Mouse (Mus musculus) liver, embryonic 14.5 days (tissue): ENCODE results near the gene 9130409I23Rik. TPM values are rescaled to one million over a fixed set of nuclear protein-coding genes. Genes with fewer than 3 reads are reported as not detected.

Source experiments
- ATAC-seq: fragments of 200-750 bp; cut with Nextera tagmentation; 2 replicates; pipeline ENCODE4 v1.8.0; 2017; ENCODE audit warnings: moderate number of reproducible peaks, mild to moderate bottlenecking, moderate library complexity; ENCODE audit not compliant: insufficient read depth
- DNase-seq, 3 experiments: peaks; one replicate each; pipeline ENCODE4 v3.0.0-alpha.2; 2012 to 2013; ENCODE audit warnings: low read depth in 3 of 3, low spot score in 3 of 3
- H3K27ac ChIP-seq: fragments of 300-500 bp; sonication (generic); 2 replicates; pipeline ENCODE4 v1.5.1; 2014; ENCODE audit warnings: moderate library complexity, mild to moderate bottlenecking, control low read depth, inconsistent platforms
- H3K27me3 ChIP-seq: fragments of 300-500 bp; sonication (generic); 2 replicates; pipeline ENCODE4 v1.6.1; 2014; ENCODE audit warnings: mild to moderate bottlenecking, low read length, moderate library complexity; ENCODE audit not compliant: control insufficient read depth, insufficient read depth
- H3K36me3 ChIP-seq: fragments of 300-500 bp; sonication (generic); replicated peaks from 2 replicates; pipeline ENCODE4 v1.6.1; 2014; ENCODE audit warnings: low read depth; ENCODE audit not compliant: control insufficient read depth, insufficient read depth
- H3K4me1 ChIP-seq, 2 experiments: fragments of 200-500 bp in 1 of 2; fragments of 300-500 bp in 1 of 2; sonication (generic) in 1 of 2; replicated peaks; 2 replicates each; pipeline ENCODE4 v1.6.1; 2012 to 2014; ENCODE audit warnings: antibody characterized with exemption in 1 of 2, inconsistent platforms in 1 of 2, low read length in 1 of 2; ENCODE audit not compliant: control insufficient read depth in 2 of 2, insufficient read depth in 2 of 2
- H3K4me2 ChIP-seq: fragments of 300-500 bp; sonication (generic); 2 replicates; pipeline ENCODE4 v1.6.1; 2014; ENCODE audit warnings: low read depth, mild to moderate bottlenecking, control low read depth, moderate library complexity
- H3K4me3 ChIP-seq, 2 experiments: fragments of 200-500 bp in 1 of 2; fragments of 300-500 bp in 1 of 2; sonication (generic) in 1 of 2; 2 replicates each; pipeline ENCODE4 v1.5.1; 2012 to 2014; ENCODE audit warnings: low read depth in 2 of 2, low read length in 2 of 2, mild to moderate bottlenecking in 2 of 2, control low read depth in 1 of 2, inconsistent platforms in 1 of 2, moderate library complexity in 1 of 2; ENCODE audit not compliant: insufficient read depth in 1 of 2
- H3K9ac ChIP-seq: fragments of 300-500 bp; sonication (generic); replicated peaks from 2 replicates; pipeline ENCODE4 v1.6.1; 2014; ENCODE audit warnings: mild to moderate bottlenecking, control low read depth, moderate library complexity
- H3K9me3 ChIP-seq: fragments of 300-500 bp; sonication (generic); 2 replicates; pipeline ENCODE4 v1.6.1; 2016; ENCODE audit warnings: low read length, mixed read lengths; ENCODE audit not compliant: control insufficient read depth
- CTCF ChIP-seq: IDR thresholded peaks from 2 replicates; pipeline ENCODE4 v1.5.1; 2016; ENCODE audit warnings: antibody characterized with exemption, low read depth, control low read depth
- EP300 ChIP-seq: IDR thresholded peaks from 2 replicates; pipeline ENCODE4 v1.6.1; 2016; ENCODE audit warnings: antibody characterized with exemption, low read depth
- WGBS: fragments of 180-500 bp; shearing (Covaris S2); extraction: QIAGEN DNeasy Blood & Tissue Kit; methylation state at CpG from one replicate; pipeline ENCODE4 v1.1.7; 2014; ENCODE audit not compliant: insufficient replicate concordance; 5-methylcytosine and 5-hydroxymethylcytosine counted together
- polyA plus RNA-seq, 2 experiments: library from polyadenylated mRNA; depleted of rRNA in 1 of 2; stranded (reverse) in 1 of 2; unstranded in 1 of 2; fragments of >200 nt; fragmentation: Nextera tagmentation in 1 of 2; extraction: Ambion mirVana in 1 of 2; gene quantifications; 2 replicates each; pipeline versions ENCODE4 v1.2.1 to v1.2.3; 2012 to 2014

9130409I23Rik gene
- polyA plus RNA-seq, 2 experiments, result 0.03 TPM; not detected in 1

DNA sequence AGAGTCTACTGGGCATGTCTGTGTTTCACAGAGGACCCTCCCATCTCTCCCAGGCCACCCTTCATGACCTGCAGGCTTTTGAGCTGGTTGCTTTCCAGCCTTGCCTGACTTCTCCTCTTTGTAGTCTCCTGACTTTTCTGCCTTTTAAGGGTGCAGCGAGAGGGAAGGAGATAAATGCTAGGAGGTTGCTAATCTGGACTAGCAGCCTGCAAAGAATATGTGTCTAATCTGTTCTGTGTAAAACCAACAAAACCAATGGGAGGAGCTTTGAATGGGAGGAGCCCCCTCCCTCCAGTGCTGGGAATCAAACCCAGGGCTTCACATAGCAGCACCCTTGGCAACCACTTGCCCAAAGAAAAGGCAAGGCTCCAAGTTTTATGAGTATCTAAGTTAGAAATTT, 17.3 kb downstream of the 9130409I23Rik start:
- DNase-seq (no peak), ATAC-seq (no peak)
- 0 out of 2 replicates have a peak, but pooled peaks have one; percentile 10 for TF ChIP-seq EP300
- TF ChIP-seq CTCF, result no peak
- H3K4me2 ChIP-seq, result no peak overlapping the region
- H3K36me3 ChIP-seq, result no peaks in the 10 kb centered on the region
- WGBS, result 4% methylated on average over 1 of the region's 1 CpGs
- no peak overlapping the region for H3K9ac ChIP-seq
- H3K27me3 ChIP-seq, result no peaks in the 10 kb centered on the region
- H3K4me1 ChIP-seq, result peaks cover 0 to 3% of the 10 kb centered on the region in 2 experiments; a peak in 2 of 4 replicates
- no peak overlapping the region for H3K4me3 ChIP-seq
- no peaks in the 10 kb centered on the region for H3K9me3 ChIP-seq
- H3K27ac ChIP-seq, result no peak overlapping the region

DNA sequence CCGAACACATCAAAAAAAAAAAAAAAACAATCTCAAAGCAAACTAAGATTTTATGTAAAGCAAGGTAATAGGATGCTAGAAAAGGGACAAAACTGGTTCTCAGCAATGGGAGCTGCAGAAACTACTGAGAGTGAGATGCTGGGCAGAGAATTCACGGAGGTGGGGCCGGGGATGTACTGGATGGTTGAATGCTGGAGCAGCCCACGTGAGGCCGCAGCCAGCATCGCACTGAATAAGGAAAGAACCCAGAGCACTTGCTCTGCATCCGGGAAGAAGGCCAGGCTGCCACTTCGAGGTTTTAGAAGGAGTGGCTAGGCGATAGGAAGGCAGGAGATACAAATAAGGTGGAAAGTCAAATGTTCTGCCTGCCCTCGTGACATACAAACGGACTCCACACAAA, 18.6 kb downstream of the 9130409I23Rik start:
- H3K9ac ChIP-seq, result no peak overlapping the region
- TF ChIP-seq CTCF (no peak), EP300 (no peak)
- H3K9me3 ChIP-seq, result no peaks in the 10 kb centered on the region
- peaks cover 0 to 3% of the 10 kb centered on the region in 2 experiments; a peak in 2 of 4 replicates for H3K4me1 ChIP-seq
- ATAC-seq, result no peak
- no peak overlapping the region for H3K4me3 ChIP-seq
- no peak for DNase-seq
- H3K36me3 ChIP-seq, result no peaks in the 10 kb centered on the region
- WGBS, result 51% methylated on average over 11 of the region's 11 CpGs
- no peak overlapping the region for H3K27ac ChIP-seq
- no peak overlapping the region for H3K4me2 ChIP-seq
- H3K27me3 ChIP-seq, result no peaks in the 10 kb centered on the region

DNA sequence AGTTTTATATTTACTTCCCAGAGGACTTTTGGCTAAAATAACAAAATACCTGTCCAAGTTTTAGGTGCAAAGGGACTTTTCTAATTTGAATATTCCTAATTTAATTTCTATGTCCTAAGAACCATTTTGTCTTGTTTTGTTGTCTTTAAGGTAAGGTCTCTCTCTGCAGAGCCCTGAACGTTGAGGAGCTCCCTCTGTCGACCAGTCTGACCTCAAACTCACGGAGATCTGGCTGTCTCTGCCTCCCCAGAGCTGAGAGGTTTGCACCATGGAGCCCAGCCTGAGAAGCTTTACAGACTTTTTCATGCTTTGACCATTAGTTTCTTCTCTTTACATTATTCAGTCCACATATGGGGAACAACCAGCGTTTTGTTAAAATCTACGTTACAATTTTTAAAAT, 22.0 kb downstream of the 9130409I23Rik start:
- no peak overlapping the region for H3K9ac ChIP-seq
- no peaks in the 10 kb centered on the region for H3K36me3 ChIP-seq
- H3K9me3 ChIP-seq, result no peaks in the 10 kb centered on the region
- WGBS, result 28% methylated on average over 5 of the region's 5 CpGs
- no peak for ATAC-seq
- peaks cover 0 to 2% of the 10 kb centered on the region in 2 experiments; a peak in 2 of 4 replicates for H3K4me1 ChIP-seq
- no peak overlapping the region for H3K4me3 ChIP-seq
- H3K27ac ChIP-seq, result no peak overlapping the region
- H3K4me2 ChIP-seq, result no peak overlapping the region
- DNase-seq, result no peak
- H3K27me3 ChIP-seq, result no peaks in the 10 kb centered on the region; the same call in none of the 2 replicates
- TF ChIP-seq CTCF (peak; percentile 23), EP300 (no peak)

DNA sequence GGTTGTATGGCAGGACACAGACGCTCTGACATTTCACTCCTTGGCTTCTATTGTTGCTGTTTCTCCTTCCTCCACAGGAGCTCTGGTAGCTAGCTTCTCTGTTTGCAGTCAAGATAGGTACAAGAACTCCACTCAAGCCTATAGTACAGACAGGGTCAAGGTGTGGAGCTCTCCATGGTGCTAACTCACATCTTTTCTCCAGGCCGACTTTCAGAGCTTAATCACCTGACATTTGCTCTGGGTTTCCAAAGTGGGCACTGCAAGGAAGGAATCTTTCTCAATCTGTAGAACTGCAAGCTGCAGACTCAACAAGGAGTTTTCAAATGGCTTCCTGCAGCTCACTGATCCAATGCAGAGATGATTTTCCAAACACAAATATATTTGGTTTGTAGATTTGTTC, 33.0 kb downstream of the 9130409I23Rik start:
- H3K4me2 ChIP-seq, result no peak overlapping the region
- ATAC-seq, result no peak
- WGBS, result 20% methylated on average over 2 of the region's 2 CpGs
- no peak overlapping the region for H3K27ac ChIP-seq
- no peak overlapping the region for H3K4me3 ChIP-seq
- no peaks in the 10 kb centered on the region for H3K9me3 ChIP-seq
- DNase-seq, result no peak
- H3K9ac ChIP-seq, result no peak overlapping the region
- TF ChIP-seq EP300 (no peak), CTCF (no peak)
- H3K4me1 ChIP-seq, result no peaks in the 10 kb centered on the region
- no peaks in the 10 kb centered on the region for H3K36me3 ChIP-seq
- no peaks in the 10 kb centered on the region for H3K27me3 ChIP-seq

DNA sequence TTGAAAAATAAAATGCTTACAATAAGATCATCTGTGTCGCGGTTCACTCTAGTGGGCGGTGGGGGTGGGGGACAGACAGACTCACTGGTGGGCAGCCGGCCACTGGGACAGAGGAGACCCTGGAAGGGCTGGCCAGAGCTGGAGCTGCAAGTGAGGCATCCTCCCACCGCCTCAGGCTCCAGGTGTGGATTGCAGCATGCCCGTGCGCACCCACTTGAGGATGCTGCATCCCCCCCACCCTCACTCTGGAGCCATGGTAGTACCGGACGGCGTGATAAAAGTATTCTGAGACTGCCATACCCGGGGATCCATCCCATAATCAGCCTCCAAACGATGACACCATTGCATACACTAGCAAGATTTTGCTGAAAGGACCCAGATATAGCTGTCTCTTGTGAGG, 39.0 kb downstream of the 9130409I23Rik start:
- DNase-seq, result no peak

More for the DNA sequence above, 39.0 kb downstream of the 9130409I23Rik start:
- TF ChIP-seq EP300 (no peak), CTCF (no peak)
- no peaks in the 10 kb centered on the region for H3K27me3 ChIP-seq
- H3K4me1 ChIP-seq, result no peaks in the 10 kb centered on the region
- ATAC-seq, result no peak
- peaks cover 28% of the 10 kb centered on the region for H3K36me3 ChIP-seq
- no peak overlapping the region for H3K9ac ChIP-seq
- no peak overlapping the region for H3K4me2 ChIP-seq
- H3K27ac ChIP-seq, result no peak overlapping the region
- H3K9me3 ChIP-seq, result no peaks in the 10 kb centered on the region
- WGBS, result 67% methylated on average over 12 of the region's 12 CpGs
- H3K4me3 ChIP-seq, result no peak overlapping the region

Other genes with a start within 250 kb of the 9130409I23Rik start
- gene H3f3a, start 237.3 kb upstream of the 9130409I23Rik start, polyA plus RNA-seq (2012; rRNA removed), result 529 and 1,021 TPM in 2 replicates
- 2,262 and 2,378 TPM in 2 replicates for gene H3f3a, start 237.3 kb upstream of the 9130409I23Rik start, polyA plus RNA-seq (2014; fragmentation: Nextera tagmentation; extraction: Ambion mirVana)
- gene Sde2, start 200.1 kb upstream of the 9130409I23Rik start, polyA plus RNA-seq (2012; rRNA removed), result 11.5 and 15.5 TPM in 2 replicates
- 15.8 and 18.0 TPM in 2 replicates for gene Sde2, start 200.1 kb upstream of the 9130409I23Rik start, polyA plus RNA-seq (2014; fragmentation: Nextera tagmentation; extraction: Ambion mirVana)
- not detected in 2 replicates for gene Lefty2, start 158.1 kb upstream of the 9130409I23Rik start, polyA plus RNA-seq (2012; rRNA removed)
- gene Lefty2, start 158.1 kb upstream of the 9130409I23Rik start, polyA plus RNA-seq (2014; fragmentation: Nextera tagmentation; extraction: Ambion mirVana), result not detected in 2 replicates
- gene Pycr2, start 146.9 kb upstream of the 9130409I23Rik start, polyA plus RNA-seq (2012; rRNA removed), result 47.9 and 52.0 TPM in 2 replicates
- 84.6 and 94.7 TPM in 2 replicates for gene Pycr2, start 146.9 kb upstream of the 9130409I23Rik start, polyA plus RNA-seq (2014; fragmentation: Nextera tagmentation; extraction: Ambion mirVana)
- 9.2 and 9.5 TPM in 2 replicates for gene Lefty1, start 116.2 kb upstream of the 9130409I23Rik start, polyA plus RNA-seq (2012; rRNA removed)
- gene Lefty1, start 116.2 kb upstream of the 9130409I23Rik start, polyA plus RNA-seq (2014; fragmentation: Nextera tagmentation; extraction: Ambion mirVana), result 4.9 and 5.6 TPM in 2 replicates
- 6.8 and 7.2 TPM in 2 replicates for gene Tmem63a, start 108.9 kb upstream of the 9130409I23Rik start, polyA plus RNA-seq (2012; rRNA removed)
- gene Tmem63a, start 108.9 kb upstream of the 9130409I23Rik start, polyA plus RNA-seq (2014; fragmentation: Nextera tagmentation; extraction: Ambion mirVana), result 4.3 and 4.6 TPM in 2 replicates
- gene Ephx1, start 30.3 kb upstream of the 9130409I23Rik start, polyA plus RNA-seq (2012; rRNA removed), result 2.8 and 2.9 TPM in 2 replicates
- gene Ephx1, start 30.3 kb upstream of the 9130409I23Rik start, polyA plus RNA-seq (2014; fragmentation: Nextera tagmentation; extraction: Ambion mirVana), result 4.2 and 4.8 TPM in 2 replicates
- gene Nvl, start 93.0 kb downstream of the 9130409I23Rik start, polyA plus RNA-seq (2012; rRNA removed), result 9.1 and 13.1 TPM in 2 replicates
- gene Nvl, start 93.0 kb downstream of the 9130409I23Rik start, polyA plus RNA-seq (2014; fragmentation: Nextera tagmentation; extraction: Ambion mirVana), result 10.8 and 11.6 TPM in 2 replicates
- 9.5 and 10.0 TPM in 2 replicates for gene Cnih4, start 93.5 kb downstream of the 9130409I23Rik start, polyA plus RNA-seq (2012; rRNA removed)
- 53.3 and 55.4 TPM in 2 replicates for gene Cnih4, start 93.5 kb downstream of the 9130409I23Rik start, polyA plus RNA-seq (2014; fragmentation: Nextera tagmentation; extraction: Ambion mirVana)
- gene Wdr26, start 160.8 kb downstream of the 9130409I23Rik start, polyA plus RNA-seq (2012; rRNA removed), result 47.8 and 68.9 TPM in 2 replicates
- 57.8 and 64.4 TPM in 2 replicates for gene Wdr26, start 160.8 kb downstream of the 9130409I23Rik start, polyA plus RNA-seq (2014; fragmentation: Nextera tagmentation; extraction: Ambion mirVana)